Mouse (Mus musculus) spleen, adult 2 months (tissue): ENCODE measurements at regions not wholly inside any gene's neighbourhood (a gene's known extent, or its start where the extent isn't known, plus 50 kb on each side); places are given as distances from the start of the nearest gene placed in this dataset.
A peak's percentile ranks its signal among the peaks of the same experiment; 100 is the strongest.

Experiments used
- DNase-seq, 2 experiments: peaks; one replicate each; pipeline versions ENCODE4 v3.0.0 to v3.0.0-alpha.2; 2012 to 2021; ENCODE audit warnings: low spot score in 2 of 2, low read depth in 1 of 2
- H3K27ac ChIP-seq: fragments of 200-500 bp; 2 replicates; pipeline ENCODE4 v1.5.1; 2012; ENCODE audit warnings: low read length, inconsistent platforms; ENCODE audit not compliant: insufficient read depth
- H3K27me3 ChIP-seq: fragments of 200-500 bp; 2 replicates; pipeline ENCODE4 v1.6.1; 2012; ENCODE audit warnings: mild to moderate bottlenecking, moderate library complexity, low read length, inconsistent platforms; ENCODE audit not compliant: control insufficient read depth, insufficient read depth
- H3K36me3 ChIP-seq: fragments of 200-500 bp; 2 replicates; pipeline ENCODE4 v1.6.1; 2012; ENCODE audit warnings: mild to moderate bottlenecking, low read length, inconsistent platforms; ENCODE audit not compliant: control insufficient read depth, insufficient read depth
- H3K4me1 ChIP-seq: fragments of 200-500 bp; 2 replicates; pipeline ENCODE4 v1.6.1; 2011; ENCODE audit warnings: inconsistent platforms; ENCODE audit not compliant: control insufficient read depth, insufficient read depth, insufficient read length
- H3K4me3 ChIP-seq: fragments of 200-500 bp; 2 replicates; pipeline ENCODE4 v1.5.1; 2011; ENCODE audit warnings: mild to moderate bottlenecking, inconsistent platforms; ENCODE audit not compliant: insufficient read depth, insufficient read length; ENCODE audit errors: extremely low read depth
- CTCF ChIP-seq: fragments of 200-500 bp; IDR thresholded peaks from 2 replicates; pipeline ENCODE4 v1.5.1; 2011; ENCODE audit warnings: mild to moderate bottlenecking, inconsistent platforms; ENCODE audit not compliant: insufficient read depth, insufficient read length, insufficient replicate concordance; ENCODE audit errors: extremely low read depth
- POLR2A ChIP-seq: fragments of 200-500 bp; IDR thresholded peaks from 2 replicates; pipeline ENCODE4 v1.6.1; 2011; ENCODE audit warnings: low read depth, low read length, inconsistent platforms
- WGBS: fragments of 180-500 bp; shearing (Covaris S2); methylation state at CpG from one replicate; pipeline ENCODE4 v1.1.7; 2018; 5-methylcytosine and 5-hydroxymethylcytosine counted together

GRCm38 (mm10) chr10:99441931-99442330, 178.9 kb downstream of the Dusp6 start:
- H3K27me3 ChIP-seq, result no peaks in the 10 kb centered on the region
- WGBS, result 88% methylated on average over 10 of the region's 10 CpGs
- H3K4me1 ChIP-seq, result peaks cover 2% of the 10 kb centered on the region; the same call in 1 of the 2 replicates
- H3K4me3 ChIP-seq, result no peak overlapping the region
- no peaks in the 10 kb centered on the region for H3K36me3 ChIP-seq
- DNase-seq, result no peak
- TF ChIP-seq POLR2A (no peak), CTCF (no peak)
- H3K27ac ChIP-seq, result no peak overlapping the region

DNA sequence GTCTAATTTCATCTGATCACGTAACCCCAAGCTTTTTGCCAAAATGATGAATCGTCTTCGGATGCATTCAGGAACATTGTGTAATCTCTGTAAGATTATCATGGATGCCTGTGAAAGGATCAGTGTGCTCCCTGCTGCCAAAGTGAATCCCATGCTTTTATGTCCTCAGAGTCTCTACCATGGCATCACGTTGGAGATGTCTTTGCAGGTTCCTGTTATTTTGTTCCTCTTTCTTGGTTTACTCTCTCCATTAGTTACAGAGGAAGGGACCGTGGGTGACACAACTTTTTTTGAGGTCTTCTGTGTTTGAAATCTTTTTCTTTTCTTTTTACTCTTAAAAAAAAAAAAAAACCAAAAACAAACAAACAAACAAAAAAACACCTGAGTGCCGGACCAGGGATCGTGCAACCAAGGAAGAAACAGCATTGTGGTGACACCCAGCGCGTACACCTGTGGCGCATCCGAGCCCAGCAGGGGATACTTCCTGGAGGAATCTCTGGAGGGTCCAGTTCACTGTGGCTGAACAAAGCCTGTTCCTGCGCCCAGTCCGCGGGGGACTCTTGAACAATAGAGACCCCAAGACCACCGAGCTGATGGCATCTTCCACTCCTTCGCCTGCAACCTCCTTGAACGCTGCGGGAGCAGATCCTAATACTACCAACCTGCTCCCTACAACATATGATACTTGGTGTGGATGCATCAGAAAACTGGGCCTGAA, 180.6 kb downstream of the Dusp6 start:
- Histone ChIP-seq H3K27me3 (no peaks in the 10 kb centered on the region), H3K4me3 (no peak overlapping the region), H3K4me1 (peaks cover 2% of the 10 kb centered on the region; the same call in 1 of the 2 replicates), H3K27ac (no peak overlapping the region), H3K36me3 (no peaks in the 10 kb centered on the region)
- DNase-seq, result no peak
- WGBS, result 83% methylated on average over 18 of the region's 18 CpGs
- TF ChIP-seq POLR2A (no peak), CTCF (no peak)

DNA sequence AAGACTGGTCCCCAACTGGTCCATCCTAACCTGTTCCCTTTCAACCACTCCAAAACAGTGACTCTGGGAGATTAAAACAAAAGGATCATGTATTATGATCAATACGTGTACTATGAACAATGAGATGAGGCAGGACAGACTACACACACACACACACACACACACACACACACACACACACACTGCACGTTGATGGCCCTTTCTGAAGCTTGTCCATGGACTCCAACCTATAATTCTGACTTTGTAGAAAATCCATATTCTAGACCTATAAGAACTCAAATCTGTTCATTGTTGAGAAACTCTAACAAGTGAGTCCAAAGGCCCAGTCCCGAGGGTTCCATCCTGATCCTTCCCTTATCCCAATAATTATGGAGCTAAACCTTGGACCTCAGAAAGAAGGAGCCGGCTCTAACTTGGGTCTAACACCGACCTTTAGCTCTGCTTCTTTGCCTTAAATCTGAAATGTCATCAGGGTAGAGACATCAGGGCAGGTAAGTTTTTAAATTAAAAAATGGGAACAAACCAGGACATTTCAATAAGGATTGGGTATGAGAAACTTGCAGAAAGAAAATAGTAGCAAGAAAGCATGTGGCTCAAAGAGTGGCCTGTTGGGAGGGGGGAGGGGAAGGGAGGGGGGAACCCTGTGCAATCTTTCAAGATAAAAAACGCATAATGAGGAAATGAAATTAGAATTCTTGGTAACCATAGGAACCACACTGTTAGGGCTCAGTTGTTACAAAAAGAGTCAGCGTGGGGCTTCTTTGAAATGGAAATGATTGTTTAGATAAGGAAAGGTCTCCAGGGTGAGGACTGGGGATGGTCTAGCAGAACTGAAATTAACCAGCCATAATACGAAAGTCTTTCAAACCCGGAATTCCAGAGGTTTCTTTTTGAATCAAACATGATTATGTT, 187.9 kb downstream of the Dusp6 start:
- no peaks in the 10 kb centered on the region for H3K36me3 ChIP-seq
- H3K4me3 ChIP-seq, result no peak overlapping the region
- H3K27me3 ChIP-seq, result no peaks in the 10 kb centered on the region
- peak in 1 of 2 experiments; percentile 71 for DNase-seq
- H3K27ac ChIP-seq, result no peak overlapping the region
- H3K4me1 ChIP-seq, result peaks cover 8% of the 10 kb centered on the region; the same call in 1 of the 2 replicates
- TF ChIP-seq POLR2A (no peak), CTCF (no peak)
- 52% methylated on average over 9 of the region's 9 CpGs for WGBS

DNA sequence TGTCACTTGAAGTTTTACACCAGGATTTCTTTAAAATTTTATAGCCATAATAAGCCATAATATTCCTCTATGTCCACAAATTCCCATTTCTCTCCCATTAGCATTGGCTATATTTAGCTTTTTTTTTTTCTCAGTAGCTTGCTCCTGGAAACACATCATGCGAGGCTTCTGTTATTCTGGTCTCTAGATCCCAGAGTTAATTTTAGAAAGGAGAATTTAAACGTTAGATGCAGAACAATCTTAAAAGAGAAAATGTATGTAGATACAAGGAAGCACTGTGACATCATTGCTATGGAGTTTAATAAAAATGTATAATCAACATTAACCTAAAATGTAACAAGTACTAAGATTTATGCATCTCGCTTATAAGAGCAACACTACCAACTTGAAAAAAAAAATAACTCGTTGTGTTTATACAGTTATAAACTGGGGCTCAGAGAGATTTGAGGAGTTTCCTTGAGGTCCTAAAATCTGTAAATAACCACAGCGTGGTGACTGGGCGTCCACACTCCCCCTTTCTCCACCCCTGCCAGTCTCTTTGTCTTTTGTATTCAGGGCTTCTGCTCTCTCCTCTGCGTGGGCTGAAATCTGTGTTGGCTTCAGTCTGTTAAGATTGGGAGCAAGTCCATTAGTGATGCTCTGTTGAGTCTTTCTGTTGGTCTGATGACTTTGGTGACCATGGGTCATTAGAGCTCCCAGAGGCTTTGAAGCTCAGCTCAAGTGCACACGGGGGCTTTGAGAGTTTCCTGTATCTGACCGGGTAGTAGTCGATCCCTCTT, 188.8 kb downstream of the Dusp6 start:
- no peak for TF ChIP-seq POLR2A
- TF ChIP-seq CTCF, result no peak
- 60% methylated on average over 10 of the region's 10 CpGs for WGBS
- Histone ChIP-seq H3K4me3 (no peak overlapping the region), H3K36me3 (no peaks in the 10 kb centered on the region), H3K27ac (no peak overlapping the region), H3K4me1 (peaks cover 8% of the 10 kb centered on the region; the same call in 1 of the 2 replicates), H3K27me3 (no peaks in the 10 kb centered on the region)
- DNase-seq, result no peak

GRCm38 (mm10) chr10:99456180-99456579, 193.1 kb downstream of the Dusp6 start:
- 95% methylated on average over 5 of the region's 5 CpGs for WGBS
- DNase-seq, result no peak
- H3K27ac ChIP-seq, result no peak overlapping the region
- no peaks in the 10 kb centered on the region for H3K36me3 ChIP-seq
- no peak overlapping the region for H3K4me3 ChIP-seq
- no peaks in the 10 kb centered on the region for H3K27me3 ChIP-seq
- TF ChIP-seq CTCF, result no peak
- H3K4me1 ChIP-seq, result peaks cover 9% of the 10 kb centered on the region

DNA sequence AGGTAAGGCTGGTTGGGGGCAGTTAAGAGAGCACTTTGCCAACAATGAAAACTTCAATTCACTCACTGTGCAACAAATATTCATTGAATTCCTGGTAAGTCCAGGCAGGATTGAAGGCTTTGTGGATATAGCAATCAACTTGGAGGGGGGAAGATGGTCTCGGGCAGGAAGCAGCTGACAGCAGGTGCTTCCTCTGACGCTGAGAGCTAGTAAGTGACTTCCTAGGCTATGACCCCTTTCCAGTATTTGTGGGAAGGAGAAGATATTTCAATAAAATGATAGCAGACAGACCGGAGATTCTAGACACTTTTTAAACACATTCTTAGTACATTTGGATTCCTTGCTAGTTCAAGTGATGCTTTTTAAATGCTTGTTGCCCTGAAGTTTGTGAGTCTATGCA, 195.0 kb downstream of the Dusp6 start:
- TF ChIP-seq POLR2A (no peak), CTCF (no peak)
- H3K4me1 ChIP-seq, result peaks cover 9% of the 10 kb centered on the region
- H3K4me3 ChIP-seq, result no peak overlapping the region
- no peaks in the 10 kb centered on the region for H3K27me3 ChIP-seq
- H3K27ac ChIP-seq, result no peak overlapping the region
- DNase-seq, result no peak
- H3K36me3 ChIP-seq, result no peaks in the 10 kb centered on the region
- 22% methylated on average over 3 of the region's 3 CpGs for WGBS

DNA sequence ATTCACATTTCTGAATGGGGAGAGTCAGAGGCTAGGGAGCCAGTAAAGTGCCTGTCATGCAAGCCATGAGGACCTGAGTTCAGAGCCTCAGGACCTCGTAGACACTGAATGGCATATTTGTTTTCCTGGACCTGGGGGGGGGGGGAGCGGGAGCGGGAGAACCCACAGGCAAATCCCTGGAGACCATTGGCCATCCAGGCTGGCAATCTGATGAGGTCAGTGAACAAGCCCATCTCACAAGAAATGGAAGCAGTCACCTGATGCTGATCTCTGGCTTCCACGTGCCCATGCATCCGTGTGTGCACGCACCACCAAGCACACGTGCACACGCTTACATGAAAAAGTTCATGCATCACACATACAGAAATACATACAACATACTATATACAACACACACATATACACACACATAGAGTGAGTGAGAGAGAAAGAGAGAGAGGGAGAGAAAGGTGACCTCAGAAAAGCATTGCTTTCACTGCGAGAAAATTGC, 196.2 kb downstream of the Dusp6 start:
- no peak for TF ChIP-seq CTCF
- TF ChIP-seq POLR2A, result no peak
- Histone ChIP-seq H3K27ac (peak overlapping the region; percentile 86), H3K36me3 (no peaks in the 10 kb centered on the region), H3K27me3 (no peaks in the 10 kb centered on the region), H3K4me1 (peaks cover 9% of the 10 kb centered on the region), H3K4me3 (peak overlapping the region; percentile 55)
- DNase-seq, result peak in 1 of 2 experiments; percentile 28
- WGBS, result 37% methylated on average over 9 of the region's 9 CpGs
